Mouse (Mus musculus) left cerebral cortex, adult 18-20 months (tissue): ENCODE measurements at regions not wholly inside any gene's neighbourhood (a gene's known extent, or its start where the extent isn't known, plus 50 kb on each side); places are given as distances from the start of the nearest gene placed in this dataset.

Experiments used
- DNase-seq, 2 experiments: peaks; one replicate each; pipeline ENCODE4 v3.0.0; 2021 to 2022; ENCODE audit warnings: low spot score in 2 of 2, mixed read lengths in 1 of 2

DNA sequence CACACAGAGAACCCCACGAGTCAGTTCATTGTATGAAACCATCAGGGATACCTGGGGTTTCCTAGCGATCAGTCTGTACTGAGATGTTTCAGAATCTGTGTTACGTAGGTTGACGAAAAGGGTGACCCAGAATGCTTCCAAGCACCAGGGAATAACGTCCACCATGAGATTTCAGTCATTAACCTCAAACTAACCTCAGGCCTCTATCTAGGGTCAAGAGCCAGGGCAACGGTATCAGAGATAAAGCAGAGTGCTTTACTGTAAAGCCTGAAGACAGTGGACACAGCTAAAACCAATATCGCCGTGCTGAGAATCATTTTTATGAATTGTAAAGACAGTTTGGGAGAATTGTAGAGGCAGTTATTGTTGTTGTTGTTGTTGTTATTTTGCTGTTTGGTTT lies 52.9 kb upstream of the Errfi1 start:
- DNase-seq = no peak

DNA sequence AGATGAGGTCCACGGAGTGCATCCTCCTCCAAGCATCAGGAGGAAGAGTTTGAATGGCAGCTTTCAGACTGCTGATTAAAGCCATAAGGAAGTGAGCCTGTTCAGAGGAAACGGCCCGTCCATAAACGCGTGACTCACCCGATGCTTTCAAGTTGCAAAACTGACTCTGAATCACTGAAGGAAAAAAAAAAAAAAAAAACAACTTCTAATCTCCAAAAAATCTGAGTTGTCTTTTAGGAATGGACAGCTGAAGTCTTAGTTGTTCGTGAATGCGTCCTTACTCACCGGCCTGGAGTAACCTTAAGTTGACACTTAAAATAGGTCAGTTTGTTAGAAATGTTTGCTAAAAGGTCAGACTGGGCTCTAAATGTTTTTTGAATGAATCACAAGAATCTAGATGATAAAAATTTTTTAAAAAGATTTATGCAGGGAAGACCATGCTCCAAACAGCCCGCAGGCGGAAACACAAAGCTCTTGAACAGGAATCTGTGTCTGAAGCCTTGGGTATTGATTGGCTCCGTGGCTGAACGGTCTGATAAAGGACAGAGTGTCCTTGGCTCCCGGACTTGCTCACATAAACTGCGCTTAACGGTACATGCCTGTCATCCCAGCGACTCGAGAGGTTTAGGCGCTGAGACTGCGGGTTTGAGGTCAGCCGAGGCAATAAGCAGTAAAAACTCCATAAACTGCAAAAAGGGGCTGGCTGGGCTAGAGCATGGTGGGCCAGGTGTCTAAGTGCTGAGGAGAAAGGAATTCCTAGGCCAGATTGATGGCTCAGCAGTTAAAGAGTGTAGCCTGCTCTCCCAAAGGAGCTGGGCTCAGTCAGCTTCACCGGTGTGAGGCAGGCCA lies 53.9 kb upstream of the Errfi1 start:
- DNase-seq = no peak

GRCm38 (mm10) chr4:150798783-150799530 lies 54.8 kb upstream of the Errfi1 start:
- no peak for DNase-seq

DNA sequence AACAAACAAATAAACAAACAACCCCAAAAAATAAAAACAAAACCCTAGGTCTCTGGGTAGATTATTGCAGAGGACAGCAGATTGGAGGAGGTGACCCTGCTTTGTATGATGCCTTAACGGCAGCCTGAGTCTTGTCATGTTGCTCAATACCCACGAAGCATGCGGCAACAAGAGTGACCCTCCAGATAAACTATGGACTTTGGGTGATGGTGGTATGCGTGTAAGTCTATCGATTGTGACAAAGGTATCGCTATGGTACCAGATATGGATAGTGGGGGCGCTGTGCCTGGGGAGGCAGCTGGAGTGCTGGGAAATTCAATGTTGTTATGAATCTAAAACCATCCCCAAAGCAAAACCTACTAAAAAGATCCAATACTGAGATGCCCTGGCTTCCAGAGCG lies 55.4 kb upstream of the Errfi1 start:
- no peak for DNase-seq

DNA sequence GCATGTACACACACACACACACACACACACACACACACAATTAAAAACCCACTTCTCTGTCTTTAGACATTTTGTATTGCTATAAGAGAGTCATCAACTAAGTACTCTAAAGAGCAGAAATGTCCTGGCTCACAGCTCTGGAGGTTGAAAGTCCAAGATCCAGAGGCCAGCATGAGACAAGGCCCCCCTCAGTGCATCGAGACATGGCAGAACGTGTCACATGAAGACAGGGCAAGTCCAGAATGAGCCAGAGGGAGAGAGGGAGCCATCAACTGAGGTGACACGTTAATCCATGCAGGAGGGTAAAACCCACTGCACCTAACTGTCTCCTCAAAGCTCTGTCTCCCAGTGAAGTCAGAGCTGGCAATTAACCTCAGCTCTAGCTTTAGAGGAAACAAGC lies 56.7 kb upstream of the Errfi1 start:
- DNase-seq = no peak

- DNase-seq = no peak
These were observed 58.8 kb upstream of the Errfi1 start for GRCm38 (mm10) chr4:150794878-150795277.

GRCm38 (mm10) chr4:150794257-150794794 lies 59.4 kb upstream of the Errfi1 start:
- no peak for DNase-seq

- no peak for DNase-seq
These were observed 60.6 kb upstream of the Errfi1 start for GRCm38 (mm10) chr4:150793146-150793545.

GRCm38 (mm10) chr4:150789166-150789565 lies 64.6 kb upstream of the Errfi1 start:
- no peak for DNase-seq

DNA sequence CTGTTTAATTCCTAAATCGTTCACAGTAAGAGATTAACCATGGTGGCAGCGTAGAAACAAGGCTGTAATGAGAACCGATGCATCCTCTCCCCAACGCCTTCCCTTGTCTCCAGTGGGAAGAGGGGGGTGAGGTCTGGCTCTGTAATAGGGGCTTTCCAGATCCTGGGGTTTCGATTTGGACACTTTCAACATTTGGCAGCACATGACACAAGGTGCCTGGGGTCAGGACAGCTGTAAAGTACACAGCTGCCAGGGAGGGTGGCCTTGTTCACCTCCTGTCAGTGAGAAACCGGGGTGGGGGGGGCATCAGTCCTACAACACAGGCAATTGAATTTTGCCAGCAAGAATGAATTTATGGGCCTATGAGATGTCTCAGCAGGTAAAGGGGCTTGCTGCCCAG lies 66.6 kb upstream of the Errfi1 start:
- no peak for DNase-seq

DNA sequence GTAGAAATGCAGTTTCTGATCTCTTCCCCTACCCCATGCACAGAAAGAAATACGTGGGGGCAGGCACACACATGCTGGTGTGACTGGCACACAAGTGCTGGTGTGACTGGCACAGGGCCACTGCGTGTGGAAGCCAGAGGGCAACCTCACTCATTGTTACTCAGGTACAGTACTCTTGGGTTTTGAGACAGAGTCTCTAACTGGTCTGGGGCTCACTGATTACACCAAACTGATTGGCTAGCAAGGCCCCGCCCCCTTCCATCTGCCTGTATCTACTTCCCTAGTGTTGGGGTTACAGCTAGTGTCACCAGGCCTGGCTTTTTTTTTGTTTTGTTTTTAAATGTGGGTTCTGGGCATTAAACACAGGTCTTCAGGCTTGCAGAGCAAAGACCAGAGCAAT lies 67.1 kb upstream of the Errfi1 start:
- DNase-seq = no peak

DNA sequence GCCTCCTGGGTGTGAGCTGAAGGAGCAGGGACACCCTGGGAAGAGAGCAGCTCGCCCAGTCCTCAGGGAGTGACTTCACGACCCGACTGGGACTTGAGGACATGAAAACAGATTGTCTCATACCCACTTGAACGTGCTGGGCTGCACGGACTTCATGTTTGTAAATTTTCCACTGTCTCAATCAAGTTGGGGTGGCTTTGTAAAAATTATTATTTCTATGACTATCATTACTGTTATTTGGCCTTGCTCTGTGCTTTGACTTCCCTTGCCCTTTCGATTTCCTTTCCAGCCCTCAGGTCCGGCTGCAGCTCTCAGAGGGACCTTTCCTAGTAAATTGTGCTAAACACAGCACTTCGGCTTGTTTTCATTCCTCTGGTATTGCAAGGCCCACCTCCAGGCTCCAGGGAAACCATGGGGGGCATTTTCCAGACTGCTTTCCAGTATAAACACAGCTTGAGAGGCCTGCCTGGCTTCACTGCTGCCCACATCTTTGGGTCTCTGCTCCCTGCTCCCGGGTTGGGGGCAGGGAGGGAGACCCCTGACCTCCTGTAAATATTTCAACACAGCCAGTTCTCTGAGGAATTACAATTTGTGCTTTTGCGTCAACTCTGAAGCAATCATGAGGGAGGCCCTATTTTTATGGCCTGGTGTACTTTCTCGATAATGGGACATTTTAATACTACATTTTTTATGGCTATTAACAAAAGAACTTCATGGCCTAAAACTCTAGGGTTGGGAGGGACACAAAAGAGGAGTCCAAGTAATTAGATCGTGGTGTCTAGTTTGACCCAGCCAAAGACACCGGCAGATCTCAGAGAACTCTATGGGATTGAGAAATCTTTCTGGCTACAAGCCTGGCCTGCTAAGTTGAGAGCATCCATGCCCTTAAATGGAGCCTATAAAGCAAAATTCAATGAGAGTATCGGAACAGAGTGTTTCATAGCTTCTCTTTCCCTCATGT lies 68.9 kb upstream of the Errfi1 start:
- no peak for DNase-seq

GRCm38 (mm10) chr4:150781304-150781703 lies 72.4 kb upstream of the Errfi1 start:
- DNase-seq = no peak

GRCm38 (mm10) chr4:150779340-150779739 lies 74.4 kb upstream of the Errfi1 start:
- DNase-seq = no peak

DNA sequence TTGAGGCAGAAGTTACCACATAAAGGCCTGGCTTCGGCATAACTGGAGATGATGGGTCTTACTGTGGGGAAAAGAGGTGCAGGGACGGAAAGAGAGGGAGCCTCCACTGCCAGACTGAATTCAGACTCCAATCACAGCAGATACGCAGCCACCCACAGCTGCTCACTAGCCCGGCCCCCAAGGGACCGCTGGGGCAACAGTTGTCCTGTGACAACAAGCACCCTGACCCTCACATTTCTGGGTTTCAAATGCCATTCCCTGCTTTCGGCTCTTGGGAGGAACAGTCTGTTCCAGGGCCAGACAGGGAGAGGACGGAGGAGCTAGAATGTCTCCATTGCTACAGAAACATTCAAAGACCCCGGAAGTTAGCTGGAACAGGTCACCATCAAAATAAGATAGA lies 75.0 kb upstream of the Errfi1 start:
- DNase-seq = no peak

- no peak for DNase-seq
These were observed 77.8 kb upstream of the Errfi1 start for GRCm38 (mm10) chr4:150775695-150776521.

- DNase-seq = no peak
These were observed 78.4 kb upstream of the Errfi1 start for GRCm38 (mm10) chr4:150775281-150775680.

- no peak for DNase-seq
These were observed 79.3 kb upstream of the Errfi1 start for GRCm38 (mm10) chr4:150774289-150774914.

GRCm38 (mm10) chr4:150771922-150772651 lies 81.6 kb upstream of the Errfi1 start:
- no peak for DNase-seq
